In the genomic region with DNA sequence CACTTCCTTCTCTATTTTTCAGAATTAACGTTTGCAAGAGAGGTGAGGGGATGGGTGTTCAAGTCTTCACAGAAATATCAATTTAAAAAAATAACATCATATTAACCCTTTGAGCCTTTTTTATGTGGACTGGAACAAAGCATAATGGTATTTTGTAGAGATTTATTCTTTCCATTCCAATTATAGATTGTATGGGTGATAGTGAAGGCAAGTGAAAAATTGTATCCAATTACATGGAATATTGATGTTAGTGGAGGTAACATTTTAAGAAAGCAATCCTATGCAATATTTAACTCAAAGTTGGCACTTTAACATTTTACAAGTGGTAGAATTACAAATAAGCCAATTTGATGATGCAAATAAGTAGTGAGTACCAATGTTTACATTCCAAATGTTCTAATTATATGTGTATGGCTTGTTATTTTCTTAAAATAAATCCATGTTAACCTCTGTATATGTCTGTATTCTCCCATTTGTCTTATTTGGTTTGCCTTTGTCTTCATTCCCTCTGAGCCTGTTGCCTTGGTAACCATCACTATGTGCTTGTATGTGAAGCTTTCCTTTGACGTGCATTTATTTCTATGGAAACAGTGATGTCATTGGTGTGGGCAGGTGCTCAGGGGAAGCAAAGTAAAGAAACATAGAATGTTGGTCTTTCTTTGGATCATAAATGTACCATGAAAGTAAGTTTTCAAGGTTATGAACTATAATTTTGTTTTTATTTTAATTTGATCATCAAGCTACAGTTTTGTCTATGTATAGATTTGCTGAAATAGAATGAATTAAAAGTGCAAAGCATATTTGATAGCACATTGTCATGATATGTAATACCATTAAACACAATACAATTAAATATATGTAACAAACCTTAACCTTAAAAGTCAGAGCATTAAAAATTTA, we compare ENCODE assay signal across 16 mouse cellular contexts.
DNase-seq lines count a peak whose midpoint lies in the region; ATAC-seq lines count a peak whose summit lies in the region.
"Had no signal": no experiment of that assay in that cellular context is flagged by ENCODE, and none has a peak within 500 bp of the region (broad histone marks: within the 10 kb centered on the region; RNA-seq: fewer than 3 reads in every experiment).

No protein-coding gene starts in this region.

- H3K4me2 ChIP-seq in forebrain, embryonic 14.5 days (ENCODE audit: low read length), result no peak overlapping the region
- H3K4me2 ChIP-seq in heart, embryonic 12.5 days, result no peak overlapping the region
- H3K4me2 ChIP-seq: liver, embryonic 12.5 days had no signal

- no peaks in the 10 kb centered on the region for H3K36me3 ChIP-seq in forebrain, embryonic 14.5 days (ENCODE audit: control insufficient read depth, insufficient read depth, low read length)
- no peaks in the 10 kb centered on the region for H3K36me3 ChIP-seq in heart, embryonic 12.5 days
- H3K36me3 ChIP-seq: liver, embryonic 12.5 days had no signal

- ATAC-seq in forebrain, embryonic 14.5 days, result peak; percentile 94
- no peak for ATAC-seq in heart, embryonic 12.5 days (ENCODE audit: insufficient number of reproducible peaks, low FRiP score)
- ATAC-seq: activated CD4-positive, CD25-positive, alpha-beta regulatory T cell, adult 4 months; liver, embryonic 12.5 days had no signal

- intact Hi-C loops in left cerebral cortex, postnatal 25 days (cut with DNase I), result no loop called here

- H3K27me3 ChIP-seq in forebrain, embryonic 14.5 days (replicated peaks; ENCODE audit: control insufficient read depth, insufficient read depth, low read length), result no peaks in the 10 kb centered on the region
- no peaks in the 10 kb centered on the region for H3K27me3 ChIP-seq in heart, embryonic 12.5 days (replicated peaks)
- H3K27me3 ChIP-seq: liver, embryonic 12.5 days; megakaryocyte, embryonic 14.5 days had no signal

- peak; percentile 17 for DNase-seq in layer of hippocampus, adult 9-10 months (ENCODE audit: low spot score)
- no peak for DNase-seq in layer of hippocampus, postnatal 10 days (ENCODE audit: low spot score in 2 of 2)
- DNase-seq in forebrain, embryonic 14.5 days (ENCODE audit: low spot score), result peak; percentile 91
- peak; percentile 50 to 90 for DNase-seq in left cerebral cortex, postnatal 25 days (ENCODE audit: low spot score in 2 of 2)
- DNase-seq in retina, postnatal 7 days (ENCODE audit: low read depth, low spot score), result peak; percentile 4
- no peak for DNase-seq in cerebellum, postnatal 25 days
- DNase-seq in thymus, postnatal 25 days, result no peak
- DNase-seq: cerebellum, postnatal 10 days; gastrocnemius, postnatal 10 days; heart, postnatal 4 days; kidney, postnatal 10 days; thymus, postnatal 14 days had no signal

- no peaks in the 10 kb centered on the region for H3K9me3 ChIP-seq in forebrain, embryonic 14.5 days (replicated peaks; ENCODE audit: control insufficient read depth, low read length)
- no peaks in the 10 kb centered on the region for H3K9me3 ChIP-seq in heart, embryonic 12.5 days (replicated peaks)
- H3K9me3 ChIP-seq: liver, embryonic 12.5 days; megakaryocyte, embryonic 14.5 days had no signal

- H3K9ac ChIP-seq in forebrain, embryonic 14.5 days (ENCODE audit: low read length), result no peak overlapping the region
- H3K9ac ChIP-seq in heart, embryonic 12.5 days, result no peak overlapping the region
- H3K9ac ChIP-seq: liver, embryonic 12.5 days had no signal

- no peak overlapping the region for H3K4me3 ChIP-seq in forebrain, embryonic 14.5 days (ENCODE audit: low read depth, low read length)
- H3K4me3 ChIP-seq in heart, embryonic 12.5 days, result no peak overlapping the region
- H3K4me3 ChIP-seq: liver, embryonic 12.5 days; megakaryocyte, embryonic 14.5 days had no signal

- no peak overlapping the region for H3K27ac ChIP-seq in forebrain, embryonic 14.5 days (ENCODE audit: low read depth, low read length)
- no peak overlapping the region for H3K27ac ChIP-seq in heart, embryonic 12.5 days (ENCODE audit: poor library complexity, severe bottlenecking)
- H3K27ac ChIP-seq: liver, embryonic 12.5 days had no signal

- no peaks in the 10 kb centered on the region for H3K4me1 ChIP-seq in forebrain, embryonic 14.5 days (ENCODE audit: control insufficient read depth, insufficient read depth, low read length)
- no peaks in the 10 kb centered on the region for H3K4me1 ChIP-seq in heart, embryonic 12.5 days (replicated peaks)
- H3K4me1 ChIP-seq: liver, embryonic 12.5 days; megakaryocyte, embryonic 14.5 days had no signal

- WGBS in forebrain, embryonic 14.5 days, result 39% methylated on average over 2 of the region's 2 CpGs
- WGBS in heart, embryonic 12.5 days, result 56% methylated on average over 2 of the region's 2 CpGs

Comparison
In these comparisons a context has a peak if more than half of its experiments do, and no peak if none do; other contexts are left out.
1. DNase-seq: peak in layer of hippocampus, adult 9-10 months (single experiment), forebrain, embryonic 14.5 days (single experiment), left cerebral cortex, postnatal 25 days (2 of 2) and retina, postnatal 7 days (single experiment); none in layer of hippocampus, postnatal 10 days (0 of 2), cerebellum, postnatal 25 days (0 of 2) and thymus, postnatal 25 days (single experiment).